Mouse (Mus musculus): Measurements from ENCODE around the gene Faap20.

GRCm38 (mm10) chr4:155249257-155249647 lies 350 bp upstream of the Faap20 start:
- TF ChIP-seq EP300 (IDR thresholded peaks at IDR 0.05) (no peak), CTCF (IDR thresholded peaks at IDR 0.05) (peak; percentile 99)

Measured in lung, postnatal 0 days (tissue).